Mouse (Mus musculus) neural tube, embryonic 10.5 days (tissue): Measurements from ENCODE around the gene Znhit3.
"Not testable (repeated sequence)": the region's sequence is repeated elsewhere in the genome, so short reads cannot be mapped to it uniquely, and the experiment has no call there.

Source experiments
- DNase-seq: peaks from one replicate; pipeline ENCODE4 v3.0.0-alpha.2; 2017; ENCODE audit warnings: low spot score; ENCODE audit errors: extremely low spot score

Gene Znhit3

GRCm38 (mm10) chr11:84879007-84879771 lies 37.0 kb downstream of the Znhit3 start:
- no peak for DNase-seq

- DNase-seq, result not testable (repeated sequence)
These were observed 40.1 kb downstream of the Znhit3 start for GRCm38 (mm10) chr11:84876020-84876419.

- DNase-seq, result no peak
These were observed 42.9 kb downstream of the Znhit3 start for GRCm38 (mm10) chr11:84873042-84873833.

- DNase-seq, result no peak
These were observed 44.6 kb downstream of the Znhit3 start for GRCm38 (mm10) chr11:84871548-84872069.

- DNase-seq, result no peak
These were observed 45.1 kb downstream of the Znhit3 start for GRCm38 (mm10) chr11:84871046-84871445.

GRCm38 (mm10) chr11:84870337-84871043 lies 45.7 kb downstream of the Znhit3 start, which contains the start of gene Ggnbp2:
Gene Ggnbp2 (minus strand): TSS chr11:84870817.
- DNase-seq, result peak; percentile 94

- peak; percentile 98 for DNase-seq
These were observed 46.5 kb downstream of the Znhit3 start for GRCm38 (mm10) chr11:84869537-84870232.

GRCm38 (mm10) chr11:84868786-84869259 lies 47.3 kb downstream of the Znhit3 start:
- DNase-seq, result no peak

GRCm38 (mm10) chr11:84867586-84867985 lies 48.6 kb downstream of the Znhit3 start:
- DNase-seq, result no peak

GRCm38 (mm10) chr11:84865268-84865667 lies 50.9 kb downstream of the Znhit3 start:
- no peak for DNase-seq
